Mouse (Mus musculus): ENCODE data around the gene Ckm. TPM values are rescaled to one million over a fixed set of nuclear protein-coding genes. Genes with fewer than 3 reads are reported as not detected.

The Ckm gene
- 0.68 TPM for polyA plus RNA-seq (2015; fragmentation: Illumina TruSeq; extraction: RNeasy Lipid Tissue Mini Kit (QIAGEN cat#74804); ENCODE audit: insufficient read depth, low read depth, low replicate concordance)

DNA sequence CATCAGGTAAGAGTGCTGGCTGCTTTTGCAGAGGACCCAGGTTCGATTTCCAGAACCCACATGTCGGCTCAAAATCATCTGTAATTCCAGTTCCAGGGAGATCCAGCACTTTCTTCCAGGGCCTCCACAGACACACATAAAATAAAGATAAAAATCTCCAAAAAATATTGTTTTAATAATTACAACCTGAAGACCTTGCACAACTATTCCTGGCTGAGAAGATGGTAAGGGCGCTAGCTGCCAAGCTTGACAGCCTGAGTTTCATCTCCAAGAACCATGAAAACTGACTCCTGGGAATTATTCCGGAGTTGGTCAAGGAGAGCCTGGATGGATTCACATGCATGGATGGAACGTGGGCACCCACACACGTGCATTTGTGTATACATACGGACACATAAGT is at the start of gene Ckm:
TSS of gene Ckm (plus strand) at position 301 of the 400 bp plus-strand sequence.

GRCm38 (mm10) chr7:19359299-19359891 is 45.2 kb upstream of the Ckm start, which contains the start of the genes Cd3eap and Ppp1r13l:
Cd3eap (minus strand) TSS chr7:19359483.
Ppp1r13l (plus strand) TSS chr7:19359749.

DNA sequence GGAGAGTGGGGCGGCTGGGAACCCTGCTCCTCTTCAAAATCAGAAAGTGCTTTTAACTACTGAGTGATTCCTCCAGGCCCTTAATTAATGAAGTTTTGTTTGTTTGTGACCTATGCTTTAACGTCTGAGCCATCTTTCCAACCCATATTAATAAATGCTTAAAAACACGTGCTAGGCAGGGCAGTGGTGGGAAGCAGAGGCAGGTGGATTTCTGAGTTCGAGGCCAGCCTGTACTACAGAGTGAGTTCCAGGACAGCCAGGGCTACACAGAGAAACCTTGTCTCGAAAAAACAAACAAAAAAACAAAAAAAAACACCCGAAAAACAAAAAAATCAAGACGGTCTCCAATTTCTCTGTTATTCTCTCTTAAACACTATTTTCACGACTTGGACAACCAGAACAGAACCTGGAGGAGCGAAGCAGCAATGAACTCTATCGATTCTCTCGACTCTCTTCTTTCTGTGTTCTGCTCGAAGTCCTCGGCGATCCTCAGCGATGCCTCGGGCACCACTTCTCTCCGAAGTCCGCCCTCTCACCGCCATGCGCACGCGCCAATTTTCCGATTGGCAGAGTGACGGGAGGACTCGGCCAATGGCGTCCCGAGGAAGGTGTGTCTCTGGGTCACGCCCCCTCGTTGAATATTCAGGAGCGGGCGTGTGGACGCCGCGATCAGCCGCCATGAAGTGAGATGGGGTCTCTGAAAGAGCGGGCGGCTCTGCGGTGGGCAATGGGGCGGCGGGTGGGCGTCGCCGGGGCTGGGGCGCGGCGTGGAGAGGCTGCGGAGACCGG is 23.0 kb upstream of the Ckm start, which contains the start of gene Ercc2:
TSS of gene Ercc2 (plus strand) at position 634 of the 789 bp plus-strand sequence.

DNA sequence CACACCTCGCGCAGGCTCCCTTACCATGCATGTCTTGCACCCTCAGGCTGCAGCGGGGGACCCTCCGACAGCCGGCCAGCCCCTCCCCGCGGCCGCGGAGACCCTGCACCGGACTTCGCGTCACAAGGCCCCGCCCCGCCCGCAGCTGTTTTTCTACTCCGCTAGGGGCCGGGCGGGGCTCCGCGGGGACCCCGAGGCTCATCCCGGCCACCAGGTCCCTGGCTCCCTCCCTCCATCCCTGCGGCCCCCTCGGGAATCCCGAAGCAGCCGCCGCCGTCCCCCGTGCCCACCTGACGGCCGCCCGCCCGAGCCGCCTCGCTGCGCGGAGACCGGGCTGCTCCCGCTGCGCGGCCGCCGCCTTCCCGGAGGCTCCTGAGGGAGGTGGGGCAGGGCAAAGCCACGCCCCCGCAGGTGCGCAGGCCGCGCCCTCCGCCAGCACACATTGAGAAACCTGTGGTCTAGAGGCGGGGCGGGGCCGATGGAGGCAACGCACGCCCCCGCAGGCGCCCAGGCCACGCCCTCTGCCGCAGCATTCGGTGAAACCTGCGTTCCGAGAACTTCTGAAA is 762 bp upstream of the Ckm start, which contains the start of gene Klc3:
TSS of gene Klc3 (minus strand) at position 374 of the 566 bp plus-strand sequence.

GRCm38 (mm10) chr7:19458591-19459111 is 54.1 kb downstream of the Ckm start, which contains the start of gene Mark4:
Mark4 (minus strand) TSS chr7:19458821.

DNA sequence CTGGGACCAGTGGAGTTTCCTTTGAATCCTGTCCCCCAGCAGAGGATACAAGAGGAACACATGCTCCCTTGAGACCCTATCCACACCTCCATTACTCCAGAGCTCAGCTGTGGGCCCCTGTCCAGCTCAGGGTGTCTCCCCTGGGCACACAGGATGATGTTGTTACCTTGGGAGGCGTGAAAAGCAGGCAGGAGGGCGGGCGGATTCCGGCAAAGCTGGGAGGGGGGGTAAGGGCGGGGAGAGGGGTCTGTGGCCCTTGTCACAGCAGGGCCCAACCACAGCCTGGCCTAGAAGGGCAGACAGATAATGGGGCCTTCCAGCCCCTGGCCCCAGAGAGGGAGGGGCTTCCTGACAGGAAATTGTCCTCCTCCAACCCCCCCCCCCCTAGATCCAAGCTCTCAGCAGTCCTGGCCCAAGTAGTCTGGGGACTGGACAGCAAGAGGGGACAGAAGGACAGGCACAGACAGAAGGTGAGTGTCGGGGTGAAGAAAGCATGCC is 58.4 kb downstream of the Ckm start, which contains the start of gene Exoc3l2:
TSS of gene Exoc3l2 (plus strand) at position 448 of the 498 bp plus-strand sequence.

Other genes starting within 250 kb of the Ckm start
- 6.9 TPM for gene Gipr, start 238.6 kb upstream of the Ckm start, polyA plus RNA-seq (2015; fragmentation: Illumina TruSeq; extraction: RNeasy Lipid Tissue Mini Kit (QIAGEN cat#74804); ENCODE audit: insufficient read depth, low read depth, low replicate concordance)
- 6.4 TPM for gene Eml2, start 228.4 kb upstream of the Ckm start, polyA plus RNA-seq (2015; fragmentation: Illumina TruSeq; extraction: RNeasy Lipid Tissue Mini Kit (QIAGEN cat#74804); ENCODE audit: insufficient read depth, low read depth, low replicate concordance)
- 3.5 TPM for gene Gpr4, start 192.2 kb upstream of the Ckm start, polyA plus RNA-seq (2015; fragmentation: Illumina TruSeq; extraction: RNeasy Lipid Tissue Mini Kit (QIAGEN cat#74804); ENCODE audit: insufficient read depth, low read depth, low replicate concordance)
- gene Opa3, start 176.4 kb upstream of the Ckm start, polyA plus RNA-seq (2015; fragmentation: Illumina TruSeq; extraction: RNeasy Lipid Tissue Mini Kit (QIAGEN cat#74804); ENCODE audit: insufficient read depth, low read depth, low replicate concordance) = 3.2 TPM
- gene Vasp, start 133.0 kb upstream of the Ckm start, polyA plus RNA-seq (2015; fragmentation: Illumina TruSeq; extraction: RNeasy Lipid Tissue Mini Kit (QIAGEN cat#74804); ENCODE audit: insufficient read depth, low read depth, low replicate concordance) = 15.6 TPM
- gene Ppm1n, start 124.7 kb upstream of the Ckm start, polyA plus RNA-seq (2015; fragmentation: Illumina TruSeq; extraction: RNeasy Lipid Tissue Mini Kit (QIAGEN cat#74804); ENCODE audit: insufficient read depth, low read depth, low replicate concordance) = not detected
- gene Rtn2, start 122.2 kb upstream of the Ckm start, polyA plus RNA-seq (2015; fragmentation: Illumina TruSeq; extraction: RNeasy Lipid Tissue Mini Kit (QIAGEN cat#74804); ENCODE audit: insufficient read depth, low read depth, low replicate concordance) = 0.98 TPM
- 3.5 TPM for gene Fosb, start 94.7 kb upstream of the Ckm start, polyA plus RNA-seq (2015; fragmentation: Illumina TruSeq; extraction: RNeasy Lipid Tissue Mini Kit (QIAGEN cat#74804); ENCODE audit: insufficient read depth, low read depth, low replicate concordance)
- gene Ercc1, start 60.0 kb upstream of the Ckm start, polyA plus RNA-seq (2015; fragmentation: Illumina TruSeq; extraction: RNeasy Lipid Tissue Mini Kit (QIAGEN cat#74804); ENCODE audit: insufficient read depth, low read depth, low replicate concordance) = 11.2 TPM
- 2.5 TPM for gene Cd3eap, start 45.3 kb upstream of the Ckm start, polyA plus RNA-seq (2015; fragmentation: Illumina TruSeq; extraction: RNeasy Lipid Tissue Mini Kit (QIAGEN cat#74804); ENCODE audit: insufficient read depth, low read depth, low replicate concordance)
- gene Ppp1r13l, start 45.0 kb upstream of the Ckm start, polyA plus RNA-seq (2015; fragmentation: Illumina TruSeq; extraction: RNeasy Lipid Tissue Mini Kit (QIAGEN cat#74804); ENCODE audit: insufficient read depth, low read depth, low replicate concordance) = 2.4 TPM
- 7.7 TPM for gene Ercc2, start 22.8 kb upstream of the Ckm start, polyA plus RNA-seq (2015; fragmentation: Illumina TruSeq; extraction: RNeasy Lipid Tissue Mini Kit (QIAGEN cat#74804); ENCODE audit: insufficient read depth, low read depth, low replicate concordance)
- 4.6 TPM for gene Klc3, start 672 bp upstream of the Ckm start, polyA plus RNA-seq (2015; fragmentation: Illumina TruSeq; extraction: RNeasy Lipid Tissue Mini Kit (QIAGEN cat#74804); ENCODE audit: insufficient read depth, low read depth, low replicate concordance)
- gene Mark4, start 54.0 kb downstream of the Ckm start, polyA plus RNA-seq (2015; fragmentation: Illumina TruSeq; extraction: RNeasy Lipid Tissue Mini Kit (QIAGEN cat#74804); ENCODE audit: insufficient read depth, low read depth, low replicate concordance) = 7.8 TPM
- 14.3 TPM for gene Exoc3l2, start 58.6 kb downstream of the Ckm start, polyA plus RNA-seq (2015; fragmentation: Illumina TruSeq; extraction: RNeasy Lipid Tissue Mini Kit (QIAGEN cat#74804); ENCODE audit: insufficient read depth, low read depth, low replicate concordance)
- gene Bloc1s3, start 103.6 kb downstream of the Ckm start, polyA plus RNA-seq (2015; fragmentation: Illumina TruSeq; extraction: RNeasy Lipid Tissue Mini Kit (QIAGEN cat#74804); ENCODE audit: insufficient read depth, low read depth, low replicate concordance) = 1.00 TPM
- 19.1 TPM for gene Trappc6a, start 103.6 kb downstream of the Ckm start, polyA plus RNA-seq (2015; fragmentation: Illumina TruSeq; extraction: RNeasy Lipid Tissue Mini Kit (QIAGEN cat#74804); ENCODE audit: insufficient read depth, low read depth, low replicate concordance)
- not detected for gene Nkpd1, start 113.1 kb downstream of the Ckm start, polyA plus RNA-seq (2015; fragmentation: Illumina TruSeq; extraction: RNeasy Lipid Tissue Mini Kit (QIAGEN cat#74804); ENCODE audit: insufficient read depth, low read depth, low replicate concordance)
- gene Ppp1r37, start 158.3 kb downstream of the Ckm start, polyA plus RNA-seq (2015; fragmentation: Illumina TruSeq; extraction: RNeasy Lipid Tissue Mini Kit (QIAGEN cat#74804); ENCODE audit: insufficient read depth, low read depth, low replicate concordance) = 31.9 TPM
- gene Zfp296, start 172.5 kb downstream of the Ckm start, polyA plus RNA-seq (2015; fragmentation: Illumina TruSeq; extraction: RNeasy Lipid Tissue Mini Kit (QIAGEN cat#74804); ENCODE audit: insufficient read depth, low read depth, low replicate concordance) = not detected
- gene Gemin7, start 172.8 kb downstream of the Ckm start, polyA plus RNA-seq (2015; fragmentation: Illumina TruSeq; extraction: RNeasy Lipid Tissue Mini Kit (QIAGEN cat#74804); ENCODE audit: insufficient read depth, low read depth, low replicate concordance) = 23.7 TPM
- gene Clasrp, start 199.7 kb downstream of the Ckm start, polyA plus RNA-seq (2015; fragmentation: Illumina TruSeq; extraction: RNeasy Lipid Tissue Mini Kit (QIAGEN cat#74804); ENCODE audit: insufficient read depth, low read depth, low replicate concordance) = 22.2 TPM
- gene Relb, start 224.7 kb downstream of the Ckm start, polyA plus RNA-seq (2015; fragmentation: Illumina TruSeq; extraction: RNeasy Lipid Tissue Mini Kit (QIAGEN cat#74804); ENCODE audit: insufficient read depth, low read depth, low replicate concordance) = 4.5 TPM

Measured in pancreas, adult 10 weeks (tissue).